In the genomic region with DNA sequence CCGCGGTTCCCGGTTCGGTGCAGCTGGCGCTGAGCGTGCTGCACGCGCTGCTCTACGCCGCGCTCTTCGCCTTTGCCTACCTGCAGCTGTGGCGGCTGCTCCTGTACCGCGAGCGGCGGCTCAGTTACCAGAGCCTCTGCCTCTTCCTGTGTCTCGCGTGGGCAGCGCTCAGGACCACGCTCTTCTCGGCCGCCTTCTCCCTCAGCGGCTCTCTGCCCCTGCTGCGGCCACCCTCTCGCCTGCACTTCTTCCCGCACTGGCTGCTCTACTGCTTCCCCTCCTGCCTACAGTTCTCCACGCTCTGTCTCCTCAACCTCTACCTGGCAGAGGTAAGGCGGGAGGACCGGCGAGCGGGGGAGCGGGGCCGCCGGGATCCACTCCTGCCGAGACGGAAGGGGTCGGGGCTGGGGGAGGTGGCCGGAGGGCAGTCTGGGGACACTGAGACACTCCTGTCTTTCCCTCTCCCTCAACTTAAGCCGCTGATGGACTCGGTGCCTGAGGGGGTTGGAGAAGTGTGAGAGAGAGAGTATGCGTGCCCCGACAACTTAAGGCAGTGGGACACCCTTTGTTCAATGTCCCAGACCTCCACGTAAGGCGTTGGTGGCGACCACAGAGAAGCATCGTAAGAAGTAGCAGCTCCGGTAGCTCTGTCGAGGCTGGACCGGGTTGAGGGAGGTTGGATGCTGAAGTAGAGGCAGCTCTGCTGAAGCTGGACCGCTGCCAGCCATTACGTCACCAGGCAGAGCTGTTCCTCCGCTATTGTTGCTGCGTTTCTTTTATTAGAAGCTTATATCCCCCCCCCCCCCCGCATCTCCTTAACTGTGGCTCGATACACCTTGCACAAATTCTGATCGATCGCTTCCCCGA, we compare ENCODE assay signal across 8 mouse cellular contexts. TPM values are rescaled to one million over a fixed set of nuclear protein-coding genes. Genes with fewer than 3 reads are reported as not detected.
DNase-seq lines count a peak whose midpoint lies in the region; ATAC-seq lines count a peak whose summit lies in the region.

A gene (minus strand): TSS at position 239 of the 867 bp plus-strand sequence.

- H3K9ac ChIP-seq in midbrain, embryonic 11.5 days (ENCODE audit: low read length), result peak within 1 kb of the TSS; percentile 92

- H3K27me3 ChIP-seq in embryonic facial prominence, embryonic 10.5 days (replicated peaks; ENCODE audit: low read depth, poor library complexity, severe bottlenecking), result no peaks in the 10 kb centered on the region
- no peaks in the 10 kb centered on the region for H3K27me3 ChIP-seq in midbrain, embryonic 11.5 days (ENCODE audit: control insufficient read depth, insufficient read depth, low read length)

- peak; percentile 47 for ATAC-seq in midbrain, embryonic 11.5 days (ENCODE audit: low FRiP score)

- peaks cover 15% of the 10 kb centered on the region for H3K4me1 ChIP-seq in embryonic facial prominence, embryonic 10.5 days
- peaks cover 5% of the 10 kb centered on the region for H3K4me1 ChIP-seq in midbrain, embryonic 11.5 days (ENCODE audit: control insufficient read depth, insufficient read depth, low read length)

- peak within 1 kb of the TSS; percentile 82 for H3K4me2 ChIP-seq in midbrain, embryonic 11.5 days

- DNase-seq in adrenal gland, postnatal 10 days, result peak; percentile 84
- peak; percentile 80 for DNase-seq in embryonic facial prominence, embryonic 10.5 days (ENCODE audit: low spot score)
- DNase-seq in heart, adult 11 months, result peak; percentile 97
- peak; percentile 65 for DNase-seq in kidney, adult 11 months
- peak; percentile 92 for DNase-seq in left cerebral cortex, postnatal 4 days
- peak; percentile 98 for DNase-seq in midbrain, embryonic 11.5 days (ENCODE audit: low spot score, missing footprints)
- peak; percentile 90 for DNase-seq in right cerebral cortex, postnatal 4 days
- DNase-seq in yolk sac, embryonic 10.5 days (ENCODE audit: low spot score), result peak; percentile 58

- no peaks in the 10 kb centered on the region for H3K36me3 ChIP-seq in embryonic facial prominence, embryonic 10.5 days (replicated peaks)
- no peaks in the 10 kb centered on the region for H3K36me3 ChIP-seq in midbrain, embryonic 11.5 days (ENCODE audit: control insufficient read depth, insufficient read depth, low read length)

- H3K9me3 ChIP-seq in embryonic facial prominence, embryonic 10.5 days, result no peaks in the 10 kb centered on the region
- no peaks in the 10 kb centered on the region for H3K9me3 ChIP-seq in midbrain, embryonic 11.5 days (ENCODE audit: control insufficient read depth, low read length)

- WGBS in embryonic facial prominence, embryonic 10.5 days, result under 1% methylated on average over 59 of the region's 59 CpGs
- WGBS in midbrain, embryonic 11.5 days, result under 1% methylated on average over 59 of the region's 59 CpGs

- H3K27ac ChIP-seq in embryonic facial prominence, embryonic 10.5 days (replicated peaks), result peak within 1 kb of the TSS; percentile 94
- peak within 1 kb of the TSS; percentile 95 for H3K27ac ChIP-seq in midbrain, embryonic 11.5 days (ENCODE audit: low read depth, low read length)

- peak within 1 kb of the TSS; percentile 94 for H3K4me3 ChIP-seq in embryonic facial prominence, embryonic 10.5 days
- H3K4me3 ChIP-seq in midbrain, embryonic 11.5 days (ENCODE audit: low read depth, low read length), result peak within 1 kb of the TSS; percentile 85

- intact Hi-C loops in left cerebral cortex, postnatal 4 days (cut with DNase I), result no loop called here

RNA-seq across cellular contexts. Expression of the gene that starts here (rescaled TPM):
- 10 to 100 TPM; 13.7 to 20.6 TPM for total RNA-seq in adrenal gland, postnatal 10 days (2021)
- polyA plus RNA-seq in embryonic facial prominence, embryonic 10.5 days (2016; fragmentation: Nextera tagmentation; extraction: Ambion mirVana), result 15.3 TPM in 2 replicates
- total RNA-seq in left cerebral cortex, postnatal 4 days (2021), result 10 to 100 TPM; 53.6 to 58.4 TPM
- polyA plus RNA-seq in midbrain, embryonic 11.5 days (2014; fragmentation: Nextera tagmentation; extraction: Ambion mirVana), result 23.5 and 24.6 TPM in 2 replicates

Comparison
In these comparisons a context has a peak if more than half of its experiments do, and no peak if none do; other contexts are left out.
1. Peak in every context shown above with its lines: DNase-seq, ATAC-seq, H3K4me3 ChIP-seq and H3K27ac ChIP-seq.